Mouse (Mus musculus) midbrain, embryonic 15.5 days (tissue): ENCODE measurements at regions not wholly inside any gene's neighbourhood (a gene's known extent, or its start where the extent isn't known, plus 50 kb on each side); places are given as distances from the start of the nearest gene placed in this dataset.

Experiments
- ATAC-seq: fragments of 200-750 bp; cut with Nextera tagmentation; replicated peaks from 2 replicates; pipeline ENCODE4 v1.8.0; 2017; ENCODE audit warnings: moderate TSS enrichment
- H3K27ac ChIP-seq: fragments of 300-500 bp; sonication (generic); 2 replicates; pipeline ENCODE4 v1.5.1; 2015; ENCODE audit warnings: mild to moderate bottlenecking, inconsistent platforms
- H3K27me3 ChIP-seq: fragments of 300-500 bp; sonication (generic); replicated peaks from 2 replicates; pipeline ENCODE4 v1.6.1; 2015; ENCODE audit warnings: inconsistent platforms
- H3K36me3 ChIP-seq: fragments of 300-500 bp; sonication (generic); replicated peaks from 2 replicates; pipeline ENCODE4 v1.6.1; 2015; ENCODE audit warnings: inconsistent platforms
- H3K4me1 ChIP-seq: fragments of 300-500 bp; sonication (generic); 2 replicates; pipeline ENCODE4 v1.6.1; 2015; ENCODE audit warnings: inconsistent platforms
- H3K4me2 ChIP-seq: fragments of 300-500 bp; sonication (generic); 2 replicates; pipeline ENCODE4 v1.6.1; 2015; ENCODE audit warnings: inconsistent platforms, mild to moderate bottlenecking, moderate library complexity
- H3K4me3 ChIP-seq: fragments of 300-500 bp; sonication (generic); 2 replicates; pipeline ENCODE4 v1.5.1; 2015; ENCODE audit warnings: mild to moderate bottlenecking, inconsistent platforms
- H3K9ac ChIP-seq: fragments of 300-500 bp; sonication (generic); 2 replicates; pipeline ENCODE4 v1.6.1; 2015; ENCODE audit warnings: mild to moderate bottlenecking, inconsistent platforms
- H3K9me3 ChIP-seq: fragments of 300-500 bp; sonication (generic); 2 replicates; pipeline ENCODE4 v1.6.1; 2016; ENCODE audit warnings: inconsistent platforms
- WGBS: fragments of 180-500 bp; shearing (Covaris S2); methylation state at CpG from one replicate; pipeline ENCODE4 v1.1.7; 2015; ENCODE audit warnings: mixed read lengths; 5-methylcytosine and 5-hydroxymethylcytosine counted together

DNA sequence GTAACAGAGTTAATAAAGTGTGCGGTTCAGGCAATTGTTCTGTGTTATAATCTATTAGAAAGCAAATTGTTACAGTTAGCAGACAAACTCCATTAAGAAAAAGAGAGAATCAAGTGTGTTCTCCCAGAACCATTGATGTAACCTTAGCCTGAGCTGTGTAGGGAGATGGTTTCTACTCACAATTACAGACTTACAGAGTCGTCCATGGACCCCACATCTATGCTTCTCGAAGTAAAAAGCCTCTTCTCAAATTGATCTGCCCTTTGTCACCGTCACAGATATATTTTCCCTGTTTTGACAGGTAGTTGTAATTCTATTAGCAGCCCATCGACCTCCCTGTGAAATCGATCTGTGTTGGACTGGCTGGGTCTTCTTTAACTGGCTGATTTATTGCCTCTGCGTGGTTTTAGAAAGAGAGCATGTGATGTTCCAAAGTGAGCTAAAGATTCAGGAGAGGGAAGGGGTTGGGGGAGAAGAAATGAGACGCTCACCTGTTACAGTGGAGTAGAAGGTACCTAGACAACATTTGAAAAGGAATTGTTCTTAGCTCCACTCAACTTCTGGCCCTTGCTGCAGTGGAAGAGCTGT is 54.7 kb upstream of the Map3k7 start:
- no peak overlapping the region for H3K9ac ChIP-seq
- H3K9me3 ChIP-seq = no peaks in the 10 kb centered on the region
- H3K36me3 ChIP-seq = no peaks in the 10 kb centered on the region
- ATAC-seq = no peak
- H3K4me1 ChIP-seq = no peaks in the 10 kb centered on the region
- no peak overlapping the region for H3K27ac ChIP-seq
- H3K4me2 ChIP-seq = no peak overlapping the region
- 86% methylated on average over 8 of the region's 8 CpGs for WGBS
- no peaks in the 10 kb centered on the region for H3K27me3 ChIP-seq
- H3K4me3 ChIP-seq = no peak overlapping the region
